Mouse (Mus musculus) right cerebral cortex, adult 18-20 months (tissue): ENCODE measurements at regions not wholly inside any gene's neighbourhood (a gene's known extent, or its start where the extent isn't known, plus 50 kb on each side); places are given as distances from the start of the nearest gene placed in this dataset.

ENCODE experiments used
- DNase-seq: peaks from one replicate; pipeline ENCODE4 v3.0.0; 2022; ENCODE audit warnings: mixed read lengths

DNA sequence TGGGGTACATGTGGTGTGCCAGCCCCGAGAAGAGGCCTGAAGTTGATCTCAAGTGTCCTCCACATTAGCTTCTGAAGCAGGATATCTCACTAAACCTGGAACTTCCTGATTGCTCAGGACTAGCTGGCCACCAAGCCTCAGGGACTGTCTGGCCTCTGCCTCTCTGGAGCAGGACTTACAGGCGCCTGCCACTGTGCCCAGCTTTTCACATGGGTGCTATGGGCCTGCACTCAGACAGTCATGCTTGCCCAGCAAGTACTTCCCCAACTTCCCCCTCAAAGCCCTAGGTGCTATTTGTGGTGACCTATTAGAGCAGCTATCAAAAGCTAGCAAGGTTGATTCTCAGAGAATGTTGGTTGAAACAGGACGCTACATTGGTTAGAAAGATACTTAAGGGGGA is 220.0 kb downstream of the CK137956 start:
- no peak for DNase-seq

DNA sequence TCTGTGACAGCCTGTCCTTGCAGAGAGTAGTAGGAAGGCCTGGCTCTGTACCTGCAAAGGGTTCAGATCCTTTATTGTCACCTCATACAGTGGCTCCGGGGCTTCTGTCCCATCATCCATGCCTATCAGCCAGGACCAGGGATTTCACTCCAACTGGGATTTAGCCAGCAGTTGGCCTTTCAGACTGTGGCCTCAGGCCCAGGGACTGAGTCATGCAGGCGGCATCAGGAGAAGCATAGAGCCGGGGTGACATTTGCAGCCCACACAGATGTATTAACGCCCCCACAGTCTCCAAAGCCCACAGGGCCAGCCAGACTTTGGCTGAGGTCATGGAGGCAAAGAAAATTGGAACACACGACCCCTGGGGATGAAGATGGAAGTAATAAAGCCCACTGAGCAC is 222.9 kb downstream of the CK137956 start:
- DNase-seq, result no peak

DNA sequence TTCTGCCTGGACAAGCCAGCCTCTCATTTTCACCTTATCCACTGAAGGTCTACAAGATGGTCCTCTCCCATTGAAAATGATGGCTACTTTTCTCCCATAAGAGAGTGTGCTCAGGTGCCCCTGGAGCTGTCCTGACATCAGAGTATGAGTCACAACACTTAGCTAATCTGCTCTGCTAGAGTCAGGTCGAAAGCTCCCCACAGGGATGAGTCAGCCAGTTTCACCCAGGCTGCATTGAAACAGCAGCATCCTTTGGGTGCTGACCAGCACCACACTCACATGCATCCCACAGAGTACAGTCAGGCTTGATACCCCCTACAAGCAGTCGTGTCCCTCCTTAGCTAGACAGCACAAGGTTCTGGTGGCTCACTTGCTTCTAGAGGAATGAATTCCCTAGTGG is 234.0 kb downstream of the CK137956 start:
- peak; percentile 33 for DNase-seq

DNA sequence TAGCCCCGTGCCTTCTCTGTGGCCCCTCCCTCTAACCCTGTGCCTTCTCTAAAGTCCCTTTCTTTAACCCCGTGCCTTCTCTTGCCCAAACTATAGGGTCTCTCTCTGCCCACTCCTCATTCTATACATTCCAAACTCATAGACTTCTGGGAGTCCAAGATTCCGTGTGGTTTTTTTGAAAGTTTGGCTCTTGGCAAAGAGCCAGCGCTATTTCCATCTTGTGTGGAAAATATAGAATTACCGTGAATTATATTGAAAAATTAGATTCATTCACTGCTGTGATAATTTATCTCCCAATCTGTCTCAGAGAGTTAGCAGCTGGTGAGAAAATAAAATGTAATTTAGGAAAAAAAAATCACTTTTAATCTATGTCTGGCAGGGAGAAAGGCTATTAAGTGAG is 234.6 kb downstream of the CK137956 start:
- no peak for DNase-seq

DNA sequence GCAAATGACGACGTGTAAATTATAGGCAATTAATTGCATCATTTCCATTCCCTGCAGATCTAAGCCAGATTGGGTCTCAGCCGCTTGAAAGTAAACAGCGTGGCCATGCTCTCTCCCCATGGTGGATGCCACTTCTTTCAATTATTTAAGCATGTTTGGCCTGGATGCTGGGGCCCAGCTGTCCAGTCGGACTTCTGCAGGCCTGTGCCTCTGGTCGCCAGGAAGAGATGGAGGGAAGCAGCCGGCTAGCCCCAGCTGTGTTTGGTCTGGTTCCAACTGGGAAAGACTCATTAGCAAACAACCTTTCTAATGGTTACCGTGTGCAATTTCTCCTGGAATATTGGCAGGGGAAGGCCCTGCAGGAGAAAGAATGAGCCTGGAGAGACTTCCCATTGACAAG is 236.1 kb downstream of the CK137956 start:
- no peak for DNase-seq

DNA sequence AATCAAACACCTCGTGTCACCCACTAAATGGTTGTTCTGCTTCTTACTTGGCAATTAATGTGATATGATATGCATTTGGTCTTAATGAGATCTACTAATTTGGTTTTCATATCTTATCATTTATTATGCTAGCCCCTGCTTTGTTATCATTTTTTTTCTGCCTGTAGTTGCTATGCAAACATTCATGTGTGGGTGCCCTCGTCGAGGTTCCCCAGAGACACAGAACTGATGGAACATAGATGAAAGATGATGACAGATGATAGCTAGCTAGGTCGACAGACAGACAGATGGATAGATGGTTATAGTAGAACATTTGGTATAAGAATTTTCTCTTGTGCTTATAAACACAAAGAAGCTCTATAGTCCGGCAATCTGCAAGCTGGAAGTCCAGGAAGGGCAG is 252.1 kb downstream of the CK137956 start:
- no peak for DNase-seq

DNA sequence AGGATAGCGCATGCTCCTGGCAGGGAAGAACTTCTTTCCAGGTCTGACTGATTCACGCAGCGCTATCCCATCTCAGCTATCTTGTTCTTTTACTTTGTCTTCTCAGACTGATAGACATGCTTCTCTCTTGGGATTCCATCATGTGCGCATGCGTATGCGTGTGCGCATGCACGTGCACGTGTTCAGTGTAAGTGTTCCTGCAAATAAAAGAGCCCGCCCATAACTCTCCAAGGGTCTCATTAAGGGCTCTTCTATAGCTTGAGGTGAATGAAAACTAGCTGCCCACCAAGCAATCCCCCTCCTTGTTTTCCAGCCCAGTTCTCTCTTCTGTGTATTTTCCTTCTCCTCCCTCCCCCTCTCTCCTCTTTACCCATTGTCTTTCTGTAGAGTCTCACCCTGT is 258.5 kb downstream of the CK137956 start:
- DNase-seq, result no peak

DNA sequence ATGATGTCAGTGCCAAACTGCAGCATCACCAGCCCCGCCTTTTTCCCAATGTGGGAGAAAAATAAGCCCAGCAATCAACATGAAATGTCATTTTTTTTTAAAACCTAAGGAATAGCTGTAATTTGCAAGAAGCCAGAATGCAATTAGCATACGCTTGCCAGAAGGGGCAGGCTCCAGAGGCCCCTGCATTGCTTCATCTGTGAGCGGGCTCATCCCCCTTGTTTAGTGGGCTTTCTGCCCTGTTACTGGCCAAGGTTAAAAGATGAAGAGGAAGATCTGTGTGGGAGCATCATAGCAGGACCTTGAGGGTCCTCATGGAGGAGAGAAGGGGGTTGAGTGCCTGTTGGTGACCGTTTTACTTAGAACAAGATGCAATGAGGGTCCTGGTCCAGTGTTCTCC is 259.9 kb downstream of the CK137956 start:
- no peak for DNase-seq

DNA sequence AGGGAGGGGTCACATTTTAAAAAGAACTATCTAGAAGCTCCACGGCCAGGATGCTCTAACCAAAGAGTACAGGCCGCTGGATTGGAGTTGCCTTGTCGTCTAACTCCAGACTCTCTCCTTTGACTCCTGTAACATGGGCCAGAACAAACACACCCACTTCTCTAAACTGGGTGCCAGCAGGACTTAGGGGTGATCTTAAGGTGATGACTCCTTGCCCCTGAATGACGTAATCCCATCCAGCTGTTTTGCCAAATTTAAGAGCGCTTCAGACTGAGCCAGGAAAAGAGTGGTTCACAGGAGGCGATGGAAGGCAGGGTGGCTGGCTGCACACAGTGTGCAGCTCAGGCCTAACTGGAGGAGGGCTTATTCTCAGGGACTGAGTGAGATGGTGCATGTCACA is 261.0 kb downstream of the CK137956 start:
- DNase-seq, result no peak

DNA sequence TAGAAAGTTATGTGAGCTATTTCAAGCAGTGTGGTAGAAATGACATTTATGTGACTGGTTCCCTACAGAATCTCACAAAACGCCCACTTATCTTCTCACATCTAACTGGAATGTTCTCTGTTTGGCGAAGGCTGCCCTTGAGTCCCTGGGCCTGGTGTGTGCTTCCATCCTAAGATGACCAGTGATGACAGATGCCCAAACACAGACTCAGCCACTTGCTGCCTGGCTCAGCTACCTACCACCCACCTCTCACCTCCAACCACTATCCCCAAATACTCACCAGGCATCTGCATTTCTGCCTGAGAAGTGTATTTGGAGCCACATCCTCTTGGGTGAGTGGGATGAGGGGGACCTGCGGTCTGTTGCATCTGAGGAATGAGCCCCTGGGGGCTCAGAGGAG is 262.6 kb downstream of the CK137956 start:
- DNase-seq, result peak; percentile 76

DNA sequence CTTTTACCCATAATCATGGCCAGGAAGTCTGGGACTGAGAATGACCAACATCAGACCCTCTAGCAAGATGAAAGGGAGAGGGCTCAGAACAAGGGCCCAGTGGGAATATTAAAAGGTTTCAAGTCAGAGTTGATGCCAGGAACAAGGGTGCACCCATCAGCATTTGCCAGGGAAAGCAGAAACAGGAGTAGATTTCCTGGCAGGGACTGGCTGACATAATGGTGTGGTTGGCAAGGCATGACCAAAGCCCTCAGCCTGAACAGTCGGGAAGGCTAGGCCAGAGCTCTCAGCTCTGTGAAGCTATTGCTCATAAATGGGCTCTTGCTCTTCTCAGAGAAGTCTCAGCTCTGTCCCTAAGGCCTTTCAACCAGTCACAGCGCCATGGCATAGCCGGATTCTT is 263.6 kb downstream of the CK137956 start:
- DNase-seq, result no peak

DNA sequence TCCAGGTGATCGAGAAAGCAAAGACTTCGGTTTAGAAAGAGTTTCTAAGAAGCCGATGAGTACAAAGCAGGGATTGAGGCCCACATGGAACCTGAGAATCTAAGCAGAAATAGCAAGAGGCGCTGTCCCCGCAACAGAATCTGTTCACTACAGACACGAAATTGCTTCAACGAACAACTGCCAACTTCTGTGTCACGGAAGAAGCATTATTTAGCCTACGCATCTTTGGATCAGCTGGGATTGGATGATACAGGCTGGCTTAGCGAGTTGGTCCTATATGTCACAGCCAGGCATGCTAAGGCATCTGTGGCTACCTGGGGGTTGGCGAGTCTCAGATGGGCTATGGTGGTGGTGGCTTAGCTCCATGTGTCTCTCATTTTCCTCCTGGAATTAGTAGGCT is 269.1 kb downstream of the CK137956 start:
- DNase-seq, result peak; percentile 52

DNA sequence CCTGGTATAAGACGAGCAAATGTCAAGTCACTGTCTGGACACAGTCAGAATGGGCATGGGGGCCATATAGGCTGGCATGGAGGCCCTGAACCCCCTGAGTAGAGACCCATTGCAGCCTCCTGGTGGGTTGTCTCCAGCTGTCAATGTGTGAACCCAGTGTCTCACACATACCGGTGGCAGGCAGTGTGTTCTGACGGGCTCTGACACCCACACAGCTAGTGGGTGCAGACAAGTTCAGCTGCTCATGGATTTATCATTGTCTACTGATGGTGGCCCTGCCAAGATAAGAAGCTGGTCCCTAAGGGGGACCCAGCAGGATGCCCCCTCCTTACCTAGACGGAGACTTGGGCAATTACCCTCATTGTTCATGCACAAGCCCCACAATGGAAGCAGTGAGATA is 280.8 kb downstream of the CK137956 start:
- DNase-seq, result peak; percentile 48

DNA sequence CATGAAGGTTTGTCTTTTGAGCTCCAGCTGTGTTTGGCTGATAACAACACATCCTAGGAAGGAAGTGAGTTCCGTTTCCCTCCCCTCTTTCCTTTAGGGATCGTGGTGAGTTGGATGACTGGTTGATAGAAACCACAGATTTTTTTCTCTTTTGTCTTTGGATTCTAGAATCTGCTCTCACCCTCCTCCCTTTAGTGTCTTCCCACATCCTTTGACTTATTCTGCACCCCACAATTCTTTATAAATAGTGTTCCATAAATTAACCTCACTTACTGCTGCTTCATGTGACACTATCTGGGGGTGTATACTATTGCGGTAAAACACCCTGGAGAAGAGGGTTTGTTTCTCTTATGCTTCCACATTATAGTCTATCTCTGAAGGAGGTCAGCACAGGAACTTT is 285.7 kb downstream of the CK137956 start:
- DNase-seq, result no peak

DNA sequence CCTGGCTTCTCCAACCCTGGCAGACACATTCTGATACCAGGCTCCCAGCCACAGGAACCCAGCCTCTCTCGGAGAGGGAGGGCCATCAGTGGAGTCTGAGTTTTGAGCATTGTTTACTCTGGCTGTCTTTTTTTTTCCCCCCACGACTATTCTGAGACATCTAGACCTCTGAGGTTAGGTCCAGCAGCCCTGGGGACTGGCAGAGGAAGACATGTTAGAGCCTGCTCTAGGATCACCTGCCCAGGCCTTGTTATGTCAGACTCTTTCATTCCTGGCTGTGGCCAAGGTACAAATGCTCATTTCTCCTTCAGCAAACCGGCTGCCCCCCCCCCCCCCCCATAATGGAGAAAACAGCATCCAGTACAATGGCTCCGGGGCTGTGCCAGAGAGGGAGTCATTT is 291.4 kb downstream of the CK137956 start:
- DNase-seq, result no peak

DNA sequence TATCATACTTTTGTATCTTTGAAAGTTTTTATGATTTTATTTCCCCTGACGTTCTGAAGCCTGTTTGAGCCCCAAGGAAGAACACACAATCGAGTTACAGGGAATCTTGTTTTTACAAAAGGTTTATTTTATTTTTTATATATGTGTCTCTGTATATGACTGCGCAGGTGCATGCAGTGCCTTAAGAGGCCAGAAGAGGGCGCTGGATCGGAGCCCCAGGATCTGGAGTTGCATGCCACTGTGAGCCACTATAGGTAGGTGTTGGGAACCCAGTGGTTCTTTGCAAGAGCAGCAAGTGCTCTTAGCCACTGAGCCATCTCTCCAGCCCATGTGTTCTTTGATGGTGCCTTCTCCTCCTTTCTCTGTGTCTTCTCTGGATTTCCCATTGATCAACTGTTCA is 292.3 kb downstream of the CK137956 start:
- DNase-seq, result no peak

DNA sequence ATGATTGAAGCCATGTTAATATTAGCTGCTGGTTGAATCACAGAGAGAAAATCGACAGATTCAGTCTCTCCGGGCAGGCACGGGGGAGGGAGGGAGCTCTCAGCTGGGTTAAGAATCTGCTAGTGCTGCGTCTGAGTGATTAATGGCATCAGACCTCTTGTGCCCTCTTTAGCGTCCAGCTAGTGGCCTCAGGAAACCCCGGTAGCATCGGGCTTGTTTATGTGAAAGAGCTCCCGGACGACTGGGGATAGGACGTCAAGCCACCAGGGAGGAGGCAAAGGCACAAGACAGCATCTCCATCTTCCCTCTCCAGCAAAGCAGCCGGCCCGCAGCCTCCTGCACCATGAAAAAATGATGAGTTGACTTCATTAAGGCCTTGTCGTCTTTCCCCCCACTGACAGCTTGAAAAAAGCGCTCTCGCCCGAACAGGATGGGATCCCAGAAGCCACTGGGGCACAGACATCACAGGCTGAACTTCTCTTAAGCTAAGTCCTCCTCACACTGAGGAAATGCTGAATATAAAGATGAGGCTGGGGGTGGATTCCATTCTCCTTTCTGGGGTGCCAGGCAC is 294.9 kb downstream of the CK137956 start:
- DNase-seq, result no peak

DNA sequence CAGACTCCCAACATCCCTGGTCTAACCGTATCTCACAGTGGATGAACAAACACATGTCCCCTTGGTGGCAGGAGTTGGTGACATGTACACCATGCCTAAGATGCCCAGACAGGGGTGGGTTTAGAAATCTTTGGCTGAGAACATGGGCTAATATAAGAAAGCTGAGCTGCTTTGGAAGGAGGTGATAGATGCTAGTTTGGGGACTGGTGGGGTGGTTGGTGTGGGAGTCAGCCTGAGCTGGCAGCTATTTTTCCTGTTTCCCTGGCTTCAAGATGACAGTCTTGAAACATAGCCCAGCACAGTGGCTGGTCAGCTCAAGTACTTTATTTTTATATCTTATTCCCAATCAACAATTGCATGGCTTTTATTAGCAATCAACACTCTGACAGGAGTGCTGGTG is 302.0 kb upstream of the Gjb5 start:
- DNase-seq, result peak; percentile 41

DNA sequence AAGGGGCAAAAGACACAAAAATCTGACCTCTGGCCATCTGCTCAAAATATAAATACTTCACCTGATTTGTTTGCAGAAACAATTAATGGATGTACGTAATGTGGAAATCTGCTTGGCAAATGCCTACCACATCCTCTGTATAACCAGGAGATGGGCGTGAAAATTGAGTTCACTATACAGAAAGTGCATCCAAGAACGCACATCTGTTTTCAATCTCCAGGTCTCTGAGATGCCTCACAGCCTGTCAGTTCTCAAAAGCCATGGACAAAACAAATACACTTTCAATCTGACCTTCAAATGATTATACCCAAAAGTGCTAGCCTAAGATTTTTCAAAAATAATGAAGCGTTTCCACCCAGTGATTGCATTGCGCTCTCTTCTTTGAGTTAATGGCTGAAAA is 293.6 kb upstream of the Gjb5 start:
- DNase-seq, result no peak

DNA sequence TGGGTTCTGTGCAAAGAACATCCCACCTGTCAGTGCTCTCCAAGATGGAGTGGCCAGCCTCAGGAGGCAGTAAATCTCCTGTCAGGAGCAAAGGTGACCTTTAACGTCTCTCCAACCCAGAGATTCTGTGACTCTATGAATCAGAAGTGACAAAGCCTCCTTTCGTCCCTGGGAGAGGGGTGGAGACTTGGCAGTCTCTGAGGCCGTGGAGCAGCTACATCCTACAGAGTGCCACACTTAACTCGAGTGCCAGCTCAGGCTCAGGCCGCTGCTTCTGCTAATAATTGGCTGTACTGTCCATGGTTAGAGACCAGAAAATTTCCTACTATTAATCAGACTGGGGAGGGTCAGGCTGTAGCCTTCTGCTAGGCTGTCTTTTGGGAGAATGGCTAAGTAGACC is 290.0 kb upstream of the Gjb5 start:
- no peak for DNase-seq

DNA sequence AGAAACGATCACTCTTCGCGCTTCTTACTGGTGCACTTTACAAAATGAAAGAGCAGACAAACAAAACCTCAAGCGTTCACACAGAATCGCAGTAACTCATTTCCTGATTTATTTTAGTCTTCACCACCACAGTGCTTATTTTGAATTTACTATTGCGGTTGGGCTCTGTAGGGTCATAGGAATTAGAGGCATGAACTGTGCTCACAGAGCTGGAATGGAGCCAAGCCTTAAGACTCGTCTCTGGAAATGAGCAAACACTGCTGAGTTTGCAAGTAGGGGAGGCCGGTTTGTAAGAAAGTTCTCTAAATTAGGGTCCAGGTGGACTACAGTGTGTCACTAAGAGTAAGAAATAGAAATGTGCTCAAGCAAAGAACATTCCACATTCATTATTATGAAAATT is 289.2 kb upstream of the Gjb5 start:
- DNase-seq, result no peak

DNA sequence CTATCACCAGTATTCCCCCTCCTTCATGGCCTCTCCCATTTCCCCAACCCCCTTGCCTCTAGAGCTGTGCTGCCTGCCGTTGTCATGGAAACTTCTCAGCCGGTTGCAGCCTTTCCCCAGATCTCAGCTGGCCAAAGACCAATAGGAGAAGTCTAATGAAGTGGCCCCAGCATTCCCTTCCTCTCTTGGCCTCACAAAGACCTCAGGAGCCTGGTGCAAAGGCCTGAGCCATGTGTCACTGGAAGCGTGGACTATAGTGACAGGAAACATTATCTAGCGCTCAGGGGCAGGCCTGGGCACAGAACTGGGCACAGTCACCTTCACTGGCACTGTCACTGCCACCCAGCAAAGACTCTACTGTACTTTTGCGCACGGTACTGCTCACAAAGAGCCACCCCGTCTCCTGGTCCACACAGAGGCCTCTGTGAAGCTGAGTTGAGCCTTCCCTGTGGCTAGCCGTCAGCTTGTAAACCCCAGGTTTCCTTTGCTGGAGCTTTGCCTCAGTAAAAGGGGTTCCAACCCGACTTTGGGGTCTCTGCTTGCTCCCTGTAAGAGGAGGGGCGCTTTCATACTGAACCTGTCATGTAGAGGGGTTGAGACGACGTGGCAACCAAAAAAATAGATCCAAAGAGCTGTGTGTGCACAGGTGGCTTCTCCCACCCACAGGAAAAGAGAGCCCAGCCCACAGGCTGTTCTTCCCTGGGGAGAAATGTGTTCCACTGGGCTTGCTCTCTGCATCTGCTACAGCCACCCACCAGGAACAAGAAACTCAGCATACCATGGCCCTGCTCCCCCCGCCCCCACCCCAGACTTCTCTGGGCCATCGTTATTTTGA is 282.5 kb upstream of the Gjb5 start:
- peak; percentile 79 for DNase-seq

DNA sequence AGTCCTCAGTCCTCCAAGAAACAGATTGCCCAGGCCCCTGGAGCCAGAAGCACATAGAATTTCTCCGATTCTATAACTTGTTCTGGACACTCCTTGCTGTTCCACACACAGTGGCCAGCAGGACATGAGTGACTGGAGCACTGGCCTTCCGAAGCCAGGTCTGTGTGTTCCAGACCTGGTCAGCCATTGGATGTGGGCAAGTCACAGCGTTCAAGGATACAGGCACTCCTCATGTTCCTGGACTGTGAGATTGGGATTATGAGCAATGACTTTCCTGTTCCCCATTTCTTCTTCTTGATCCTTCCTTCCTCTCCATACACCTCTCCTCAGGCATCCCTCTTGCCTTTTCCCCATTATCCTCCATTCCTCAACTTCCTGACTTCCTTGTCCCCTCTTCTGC is 281.8 kb upstream of the Gjb5 start:
- DNase-seq, result no peak

DNA sequence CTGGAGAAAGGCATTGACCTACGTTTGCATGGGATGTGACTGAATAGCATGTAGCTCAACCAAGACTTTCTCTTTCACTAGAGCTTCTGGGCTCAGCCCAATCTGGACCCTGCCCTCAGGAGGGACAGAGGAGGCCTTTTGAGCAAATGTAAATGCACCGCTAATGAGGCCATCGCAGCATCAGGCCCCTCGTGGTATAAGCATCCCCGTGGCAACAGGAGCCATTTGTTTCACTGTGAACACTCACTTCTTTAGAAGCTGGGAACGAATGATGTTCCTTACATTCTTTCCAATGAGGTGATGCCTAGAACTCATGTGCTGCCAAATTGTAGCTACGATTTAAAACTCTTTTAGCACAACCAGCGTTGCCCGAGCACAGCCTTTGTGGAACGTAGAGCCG is 279.0 kb upstream of the Gjb5 start:
- DNase-seq, result no peak

DNA sequence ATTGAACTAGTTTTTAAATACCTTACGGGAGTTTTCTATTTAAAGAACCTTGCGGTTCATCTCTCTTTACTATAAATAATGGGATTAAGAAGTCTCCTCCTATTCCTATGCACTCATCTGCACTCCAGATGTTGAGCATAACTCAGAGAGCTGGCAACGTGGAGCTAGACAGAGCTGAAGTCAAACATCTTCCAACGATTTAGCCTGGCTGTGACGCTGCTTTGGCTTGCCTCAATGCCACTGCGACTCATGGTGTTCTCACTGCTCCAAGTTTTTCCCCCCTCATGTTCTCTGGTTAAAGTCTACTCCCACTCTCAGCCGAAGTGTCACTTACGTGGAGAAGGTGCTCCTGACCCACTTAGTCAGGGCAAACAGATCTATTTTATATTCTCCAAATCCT is 277.3 kb upstream of the Gjb5 start:
- peak; percentile 34 for DNase-seq
